Mouse (Mus musculus) intestine, embryonic 15.5 days (tissue): ENCODE data around the gene Klrb1b. TPM values are rescaled to one million over a fixed set of nuclear protein-coding genes. Genes with fewer than 3 reads are reported as not detected.
A peak's percentile ranks its signal among the peaks of the same experiment; 100 is the strongest.
"Not testable (repeated sequence)": the region's sequence is repeated elsewhere in the genome, so short reads cannot be mapped to it uniquely, and the experiment has no call there.

ENCODE experiments used
- ATAC-seq: fragments of 200-750 bp; cut with Nextera tagmentation; 2 replicates; pipeline ENCODE4 v1.8.0; 2017; ENCODE audit warnings: moderate TSS enrichment, moderate library complexity
- H3K27ac ChIP-seq: fragments of 300-500 bp; sonication (generic); 2 replicates; pipeline ENCODE4 v1.5.1; 2015; ENCODE audit warnings: mild to moderate bottlenecking, inconsistent platforms
- H3K27me3 ChIP-seq: fragments of 300-500 bp; sonication (generic); replicated peaks from 2 replicates; pipeline ENCODE4 v1.6.1; 2015; ENCODE audit warnings: inconsistent platforms
- H3K36me3 ChIP-seq: fragments of 300-500 bp; sonication (generic); 2 replicates; pipeline ENCODE4 v1.6.1; 2015; ENCODE audit warnings: inconsistent platforms
- H3K4me1 ChIP-seq: fragments of 300-500 bp; sonication (generic); replicated peaks from 2 replicates; pipeline ENCODE4 v1.6.1; 2015; ENCODE audit warnings: inconsistent platforms
- H3K4me2 ChIP-seq: fragments of 300-500 bp; sonication (generic); replicated peaks from 2 replicates; pipeline ENCODE4 v1.6.1; 2015; ENCODE audit warnings: mild to moderate bottlenecking, inconsistent platforms
- H3K4me3 ChIP-seq: fragments of 300-500 bp; sonication (generic); replicated peaks from 2 replicates; pipeline ENCODE4 v1.5.1; 2015; ENCODE audit warnings: inconsistent platforms
- H3K9ac ChIP-seq: fragments of 300-500 bp; sonication (generic); 2 replicates; pipeline ENCODE4 v1.6.1; 2015; ENCODE audit warnings: inconsistent platforms
- H3K9me3 ChIP-seq: fragments of 300-500 bp; sonication (generic); 2 replicates; pipeline ENCODE4 v1.6.1; 2016; ENCODE audit warnings: inconsistent platforms
- WGBS: fragments of 180-500 bp; shearing (Covaris S2); methylation state at CpG from one replicate; pipeline ENCODE4 v1.1.7; 2015; 5-methylcytosine and 5-hydroxymethylcytosine counted together
- polyA plus RNA-seq: library from polyadenylated mRNA; unstranded; fragments of >200 nt; fragmentation: Nextera tagmentation; extraction: Ambion mirVana; gene quantifications from 2 replicates; pipeline ENCODE4 v1.2.1, GENCODE M21; 2015

Klrb1b gene
- polyA plus RNA-seq, 1 experiment from 2014 or later, result 1.2 TPM

- H3K9ac ChIP-seq, result no peak overlapping the region
- H3K4me2 ChIP-seq, result no peak overlapping the region
- H3K4me1 ChIP-seq, result peaks cover 9% of the 10 kb centered on the region; the same call in 1 of the 2 replicates
- 94% methylated on average over 4 of the region's 4 CpGs for WGBS
- H3K4me3 ChIP-seq, result no peak overlapping the region
- no peaks in the 10 kb centered on the region for H3K9me3 ChIP-seq
- H3K36me3 ChIP-seq, result no peaks in the 10 kb centered on the region
- H3K27me3 ChIP-seq, result no peaks in the 10 kb centered on the region
- H3K27ac ChIP-seq, result no peak overlapping the region
- no peak for ATAC-seq
These were observed 21.3 kb upstream of the Klrb1b start for GRCm38 (mm10) chr6:128847401-128847800.

DNA sequence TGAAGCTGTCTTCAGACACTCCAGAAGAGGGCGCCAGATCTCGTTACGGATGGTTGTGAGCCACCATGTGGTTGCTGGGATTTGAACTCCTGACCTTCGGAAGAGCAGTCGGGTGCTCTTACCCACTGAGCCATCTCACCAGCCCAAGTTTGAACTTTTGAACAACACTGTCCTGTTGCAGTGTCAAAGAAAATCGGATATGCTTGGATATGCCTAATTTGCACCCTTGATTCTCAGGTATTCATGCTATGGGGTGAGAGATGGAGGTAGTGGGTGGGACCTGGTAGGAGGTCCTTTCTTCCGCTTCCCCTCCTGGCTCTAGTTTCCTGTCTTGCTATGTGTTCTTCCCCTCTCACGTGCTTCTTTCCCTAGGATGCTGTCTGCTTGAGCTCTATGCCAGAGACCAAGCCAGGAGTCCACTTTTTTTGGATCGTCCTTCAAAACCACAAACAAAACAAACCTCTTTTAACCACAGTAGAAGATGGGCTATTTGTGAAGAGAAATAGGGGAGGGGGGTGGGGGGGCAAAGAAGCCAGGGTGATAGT is 19.9 kb upstream of the Klrb1b start:
- peaks cover 14% of the 10 kb centered on the region; the same call in 1 of the 2 replicates for H3K4me1 ChIP-seq
- no peaks in the 10 kb centered on the region for H3K9me3 ChIP-seq
- no peak overlapping the region for H3K27ac ChIP-seq
- no peak for ATAC-seq
- H3K4me3 ChIP-seq, result no peak overlapping the region
- no peaks in the 10 kb centered on the region for H3K27me3 ChIP-seq
- no peak overlapping the region for H3K4me2 ChIP-seq
- H3K36me3 ChIP-seq, result no peaks in the 10 kb centered on the region
- no peak overlapping the region for H3K9ac ChIP-seq
- 63% methylated on average over 9 of the region's 9 CpGs for WGBS

DNA sequence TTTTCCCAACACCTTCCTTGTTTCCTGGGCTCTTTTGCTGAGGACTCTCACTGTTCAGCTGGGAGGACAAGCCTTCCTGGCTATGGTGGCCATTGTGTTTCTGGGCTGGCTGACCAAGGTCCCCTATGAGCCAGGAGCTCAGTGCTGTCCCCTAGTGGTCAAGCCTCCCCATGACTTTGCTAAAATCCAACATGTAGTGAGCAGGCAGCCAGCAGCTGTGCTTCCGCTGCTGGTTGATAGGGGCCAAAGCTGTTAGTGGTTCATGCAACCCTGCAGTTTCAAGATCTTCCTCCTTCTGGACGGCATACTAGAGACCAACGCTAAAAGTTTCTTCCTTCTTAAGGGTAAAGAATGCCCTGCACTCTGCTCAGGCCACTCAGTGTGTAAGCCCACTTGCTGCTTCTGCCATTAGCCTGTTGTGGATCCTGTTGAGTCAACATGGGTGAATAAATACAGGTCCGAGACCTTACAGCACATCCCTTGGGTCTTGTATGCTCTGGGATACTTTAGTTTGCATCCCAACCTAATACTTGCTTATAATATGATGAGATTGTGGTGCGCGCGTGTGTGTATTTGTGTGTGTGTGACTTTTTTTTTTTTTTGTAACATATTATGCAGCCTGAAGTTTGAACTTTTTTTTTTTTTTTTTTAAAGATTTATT is 19.3 kb upstream of the Klrb1b start:
- no peak overlapping the region for H3K4me3 ChIP-seq
- peaks cover 12% of the 10 kb centered on the region; the same call in 1 of the 2 replicates for H3K4me1 ChIP-seq
- no peaks in the 10 kb centered on the region for H3K27me3 ChIP-seq
- no peaks in the 10 kb centered on the region for H3K9me3 ChIP-seq
- no peak overlapping the region; the same call in 1 of the 2 replicates for H3K4me2 ChIP-seq
- no peak for ATAC-seq
- H3K36me3 ChIP-seq, result no peaks in the 10 kb centered on the region
- H3K27ac ChIP-seq, result no peak overlapping the region
- no peak overlapping the region for H3K9ac ChIP-seq
- WGBS, result 45% methylated on average over 7 of the region's 7 CpGs

DNA sequence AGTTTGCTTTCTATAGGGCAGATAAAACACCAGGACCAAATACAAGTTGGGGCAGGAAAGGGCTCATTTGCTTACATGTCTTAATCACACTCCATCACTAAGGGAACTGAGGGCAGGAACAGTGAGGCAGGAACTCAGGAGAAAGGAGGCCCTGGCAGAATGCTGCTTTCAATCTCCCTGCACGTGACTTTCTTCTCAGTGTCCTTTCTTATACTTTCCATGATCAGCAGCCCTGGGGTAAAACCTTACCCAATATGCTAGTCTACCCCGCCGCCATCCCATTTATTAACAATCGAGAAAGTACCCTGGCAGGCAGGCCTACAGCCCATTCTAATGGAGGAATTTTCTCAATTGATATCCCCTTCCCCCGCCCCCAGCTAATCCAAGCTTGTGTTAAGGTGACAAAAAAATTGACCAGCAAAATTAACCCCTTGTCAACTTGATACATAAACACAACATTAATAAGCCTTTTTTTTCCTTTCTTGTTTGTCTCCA is 18.5 kb upstream of the Klrb1b start:
- no peak for ATAC-seq
- no peak overlapping the region for H3K4me3 ChIP-seq

GRCm38 (mm10) chr6:128844131-128844530 is 18.0 kb upstream of the Klrb1b start:
- Histone ChIP-seq H3K36me3 (no peaks in the 10 kb centered on the region), H3K4me1 (peaks cover 16% of the 10 kb centered on the region), H3K27ac (peak overlapping the region; percentile 97), H3K9me3 (no peaks in the 10 kb centered on the region), H3K4me2 (peak overlapping the region; percentile 72), H3K9ac (no peak overlapping the region), H3K27me3 (no peaks in the 10 kb centered on the region), H3K4me3 (peak overlapping the region; percentile 79; the same call in 1 of the 2 replicates)
- WGBS, result 27% methylated on average over 8 of the region's 8 CpGs
- ATAC-seq, result no peak

More for the DNA sequence above, 18.5 kb upstream of the Klrb1b start:
- H3K9ac ChIP-seq, result no peak overlapping the region
- H3K27ac ChIP-seq, result no peak overlapping the region
- no peak overlapping the region for H3K4me2 ChIP-seq
- H3K27me3 ChIP-seq, result no peaks in the 10 kb centered on the region
- no peaks in the 10 kb centered on the region for H3K9me3 ChIP-seq
- H3K36me3 ChIP-seq, result no peaks in the 10 kb centered on the region
- H3K4me1 ChIP-seq, result peaks cover 16% of the 10 kb centered on the region
- 88% methylated on average over 5 of the region's 5 CpGs for WGBS

DNA sequence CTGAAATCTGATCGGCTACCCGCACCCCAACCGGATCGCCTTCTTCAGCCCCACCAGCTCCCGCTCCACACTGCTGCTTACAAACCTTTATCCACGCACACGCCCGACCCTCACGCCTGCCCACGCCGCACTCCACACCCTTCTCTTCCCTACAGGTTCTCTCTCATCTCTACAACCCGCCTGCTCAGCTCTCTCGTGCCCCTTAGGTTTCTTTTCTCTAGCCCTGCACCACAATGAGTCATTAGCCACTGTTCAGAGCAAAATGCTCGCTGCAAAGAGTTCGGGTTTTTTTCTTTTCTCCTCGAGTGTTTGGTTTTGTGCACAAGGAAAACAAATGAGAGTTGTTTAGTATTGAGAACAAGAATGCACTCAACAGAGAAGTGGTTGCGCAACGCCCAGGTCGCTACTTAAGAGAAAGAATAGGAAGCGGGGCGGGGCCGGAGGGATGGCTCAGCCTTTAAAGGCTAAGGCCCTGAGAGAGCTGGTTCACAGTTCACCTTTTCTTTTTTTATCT is 17.4 kb upstream of the Klrb1b start:
- Histone ChIP-seq H3K4me2 (peak overlapping the region; percentile 72), H3K27me3 (no peaks in the 10 kb centered on the region), H3K9ac (peak overlapping the region; percentile 71), H3K9me3 (no peaks in the 10 kb centered on the region), H3K4me3 (peak overlapping the region; percentile 79), H3K36me3 (no peaks in the 10 kb centered on the region), H3K4me1 (peaks cover 16% of the 10 kb centered on the region), H3K27ac (peak overlapping the region; percentile 97)
- WGBS, result under 1% methylated on average over 22 of the region's 22 CpGs
- peak; percentile 36 for ATAC-seq

GRCm38 (mm10) chr6:128842945-128843478 is 16.9 kb upstream of the Klrb1b start:
- Histone ChIP-seq H3K27me3 (no peaks in the 10 kb centered on the region), H3K4me1 (peaks cover 16% of the 10 kb centered on the region), H3K9ac (peak overlapping the region; percentile 86), H3K9me3 (no peaks in the 10 kb centered on the region), H3K27ac (peak overlapping the region; percentile 97), H3K36me3 (no peaks in the 10 kb centered on the region), H3K4me3 (peak overlapping the region; percentile 79), H3K4me2 (peak overlapping the region; percentile 72)
- WGBS, result under 1% methylated on average over 44 of the region's 44 CpGs
- peak; percentile 72 for ATAC-seq

DNA sequence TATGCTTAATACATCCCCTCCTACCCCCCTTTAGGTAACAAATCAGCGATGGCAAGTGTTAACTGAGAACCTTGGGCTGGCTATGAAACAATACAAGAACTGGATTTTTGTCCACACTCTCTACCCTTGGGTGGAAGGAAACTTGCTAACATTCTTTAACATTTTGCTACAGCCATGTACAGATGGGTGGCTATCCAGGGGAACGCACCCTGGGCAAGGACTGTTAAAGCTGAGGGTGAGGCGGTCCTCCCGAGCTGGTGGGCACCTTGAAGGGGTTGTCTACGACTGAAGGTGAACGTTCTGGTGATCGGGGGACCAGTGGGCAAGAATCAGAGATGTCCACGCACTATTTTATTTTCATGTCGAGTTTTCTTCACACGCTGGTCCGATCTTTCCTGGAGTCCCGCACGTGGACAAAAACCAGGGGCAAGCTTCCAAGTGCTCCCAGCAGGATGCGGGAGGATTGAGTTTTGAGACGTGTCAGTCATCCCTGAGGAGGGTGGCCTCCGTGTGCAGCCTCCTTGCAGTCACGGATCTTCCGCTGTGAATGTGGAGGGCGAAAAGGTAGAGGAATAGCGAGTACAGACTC is 16.3 kb upstream of the Klrb1b start:
- ATAC-seq, result no peak
- Histone ChIP-seq H3K4me3 (peak overlapping the region; percentile 79), H3K4me1 (peaks cover 16% of the 10 kb centered on the region), H3K9me3 (no peaks in the 10 kb centered on the region), H3K27ac (peak overlapping the region; percentile 97), H3K27me3 (no peaks in the 10 kb centered on the region), H3K4me2 (peak overlapping the region; percentile 72), H3K9ac (peak overlapping the region; percentile 86), H3K36me3 (no peaks in the 10 kb centered on the region)
- under 1% methylated on average over 20 of the region's 20 CpGs for WGBS

GRCm38 (mm10) chr6:128841327-128842089 is 15.4 kb upstream of the Klrb1b start:
- no peaks in the 10 kb centered on the region for H3K9me3 ChIP-seq
- H3K9ac ChIP-seq, result no peak overlapping the region
- 40% methylated on average over 4 of the region's 4 CpGs for WGBS
- peaks cover 16% of the 10 kb centered on the region for H3K4me1 ChIP-seq
- H3K27me3 ChIP-seq, result no peaks in the 10 kb centered on the region
- peak overlapping the region; percentile 72 for H3K4me2 ChIP-seq
- no peaks in the 10 kb centered on the region for H3K36me3 ChIP-seq
- ATAC-seq, result no peak
- H3K27ac ChIP-seq, result no peak overlapping the region
- peak overlapping the region; percentile 79 for H3K4me3 ChIP-seq

- peaks cover 16% of the 10 kb centered on the region for H3K4me1 ChIP-seq
- not testable (repeated sequence) for ATAC-seq, H3K27me3 ChIP-seq, H3K9me3 ChIP-seq, H3K27ac ChIP-seq, H3K36me3 ChIP-seq, H3K9ac ChIP-seq, H3K4me2 ChIP-seq, H3K4me3 ChIP-seq
- 85% methylated on average over 3 of the region's 3 CpGs for WGBS
These were observed 14.5 kb upstream of the Klrb1b start for GRCm38 (mm10) chr6:128840669-128841068.

DNA sequence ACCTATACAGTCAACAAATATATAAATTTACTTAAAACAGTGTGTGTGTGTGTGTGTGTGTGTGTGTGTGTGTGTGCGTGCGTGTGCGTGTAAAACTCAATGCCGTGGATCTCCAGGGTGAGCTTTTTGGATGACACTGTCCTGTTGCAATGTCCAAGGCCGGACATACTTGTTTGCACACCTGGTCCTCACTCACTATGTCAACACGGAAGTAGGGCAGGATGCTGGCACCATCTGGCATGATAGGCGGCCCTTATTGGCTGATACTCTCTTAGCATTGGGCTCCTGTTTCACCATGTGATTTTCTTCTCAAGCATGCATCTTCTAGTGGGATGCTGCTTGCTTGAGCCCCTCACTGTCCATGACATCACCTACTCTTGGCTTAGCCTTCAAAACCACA is 13.8 kb upstream of the Klrb1b start:
- Histone ChIP-seq H3K9me3 (no peaks in the 10 kb centered on the region), H3K27me3 (no peaks in the 10 kb centered on the region), H3K36me3 (no peaks in the 10 kb centered on the region), H3K9ac (no peak overlapping the region), H3K4me2 (peak overlapping the region; percentile 63), H3K4me1 (peaks cover 13% of the 10 kb centered on the region), H3K27ac (peak overlapping the region; percentile 91; the same call in 1 of the 2 replicates), H3K4me3 (peak overlapping the region; percentile 61)
- WGBS, result 58% methylated on average over 7 of the region's 7 CpGs
- ATAC-seq, result no peak
